Mouse (Mus musculus) cortical plate, adult 2 months (tissue): ENCODE data around the gene Rnf123.

Source experiments
- CTCF ChIP-seq: fragments of 200-500 bp; IDR thresholded peaks from 2 replicates; pipeline ENCODE4 v1.5.1; 2011; ENCODE audit warnings: mild to moderate bottlenecking, control low read depth, low read length; ENCODE audit not compliant: insufficient read depth; ENCODE audit errors: extremely low read depth
- POLR2A ChIP-seq: fragments of 200-500 bp; IDR thresholded peaks from 2 replicates; pipeline ENCODE4 v1.6.1; 2011; ENCODE audit warnings: mild to moderate bottlenecking, low read length, control low read depth; ENCODE audit not compliant: insufficient read depth; ENCODE audit errors: extremely low read depth

GRCm38 (mm10) chr9:108083561-108083960 lies 415 bp upstream of the Rnf123 start:
- TF ChIP-seq CTCF (no peak), POLR2A (no peak)
